Mouse (Mus musculus) stomach, postnatal 0 days (tissue): ENCODE results near the gene Angptl3.

Experiments used
- CTCF ChIP-seq: IDR thresholded peaks from 2 replicates; pipeline ENCODE4 v1.5.1; 2016; ENCODE audit warnings: antibody characterized with exemption, low read depth, mild to moderate bottlenecking, moderate library complexity
- EP300 ChIP-seq: optimal IDR thresholded peaks from 2 replicates; pipeline ENCODE3; 2016; ENCODE audit warnings: antibody characterized with exemption

- no peak for TF ChIP-seq CTCF
- no peak for TF ChIP-seq EP300
These were observed 19.7 kb upstream of the Angptl3 start for GRCm38 (mm10) chr4:99011039-99011438.
